ENCODE assay signal across 14 mouse cellular contexts in genomic region chr4:46747007-46747746, GRCm38 (mm10).
DNase-seq lines count a peak whose midpoint lies in the region; ATAC-seq lines count a peak whose summit lies in the region.
"Had no signal": no experiment of that assay in that cellular context is flagged by ENCODE, and none has a peak within 500 bp of the region (broad histone marks: within the 10 kb centered on the region; RNA-seq: fewer than 3 reads in every experiment).

No protein-coding gene starts in this region.

- ATAC-seq in hindbrain, embryonic 15.5 days (ENCODE audit: low FRiP score, low read depth) = peak; percentile 47; the same call in 1 of the 2 replicates
- peak; percentile 63 for ATAC-seq in midbrain, embryonic 16.5 days
- ATAC-seq in CD4-positive, CD25-positive, alpha-beta regulatory T cell, adult 4 months = no peak

- peak; percentile 9 to 11 for DNase-seq in heart, adult 18-20 months
- DNase-seq in heart, postnatal 25 days (ENCODE audit: low spot score) = no peak
- DNase-seq in brain, adult 2 months (ENCODE audit: low read depth, low spot score) = peak; percentile 79
- no peak for DNase-seq in lung, postnatal 4 days
- no peak for DNase-seq in testis, postnatal 14 days (ENCODE audit: low spot score)
- DNase-seq: adrenal gland, postnatal 25 days; thymus, adult 2 months had no signal

- H3K27ac ChIP-seq in hindbrain, embryonic 15.5 days (replicated peaks) = peak overlapping the region; percentile 25
- H3K27ac ChIP-seq in midbrain, embryonic 16.5 days (ENCODE audit: low read length) = peak overlapping the region; percentile 31
- H3K27ac ChIP-seq: embryonic facial prominence, embryonic 13.5 days; lung, embryonic 15.5 days had no signal

- H3K4me3 ChIP-seq in hindbrain, embryonic 15.5 days = no peak overlapping the region
- H3K4me3 ChIP-seq in midbrain, embryonic 16.5 days (ENCODE audit: low read depth, low read length) = no peak overlapping the region
- H3K4me3 ChIP-seq: embryonic facial prominence, embryonic 13.5 days; lung, embryonic 15.5 days had no signal

- H3K9ac ChIP-seq in hindbrain, embryonic 15.5 days = no peak overlapping the region
- H3K9ac ChIP-seq in midbrain, embryonic 16.5 days (ENCODE audit: low read depth, low read length) = peak overlapping the region; percentile 32
- H3K9ac ChIP-seq: embryonic facial prominence, embryonic 13.5 days; lung, embryonic 15.5 days had no signal

- H3K9me3 ChIP-seq in hindbrain, embryonic 15.5 days = no peaks in the 10 kb centered on the region
- H3K9me3 ChIP-seq in midbrain, embryonic 16.5 days (replicated peaks; ENCODE audit: control insufficient read depth, low read length, poor library complexity, severe bottlenecking) = no peaks in the 10 kb centered on the region
- H3K9me3 ChIP-seq: embryonic facial prominence, embryonic 13.5 days; lung, embryonic 15.5 days had no signal

- no peaks in the 10 kb centered on the region for H3K36me3 ChIP-seq in hindbrain, embryonic 15.5 days
- no peaks in the 10 kb centered on the region for H3K36me3 ChIP-seq in midbrain, embryonic 16.5 days (ENCODE audit: control insufficient read depth, insufficient read depth, low read length)
- H3K36me3 ChIP-seq: embryonic facial prominence, embryonic 13.5 days; lung, embryonic 15.5 days had no signal

- H3K27me3 ChIP-seq in hindbrain, embryonic 15.5 days = no peaks in the 10 kb centered on the region
- no peaks in the 10 kb centered on the region for H3K27me3 ChIP-seq in midbrain, embryonic 16.5 days (ENCODE audit: control insufficient read depth, insufficient read depth, low read depth, low read length)
- H3K27me3 ChIP-seq: CH12.LX; embryonic facial prominence, embryonic 13.5 days; lung, embryonic 15.5 days had no signal

- H3K4me1 ChIP-seq in hindbrain, embryonic 15.5 days (replicated peaks) = peaks cover 30% of the 10 kb centered on the region
- H3K4me1 ChIP-seq in midbrain, embryonic 16.5 days (ENCODE audit: control insufficient read depth, insufficient read depth, low read length) = peaks cover 19% of the 10 kb centered on the region
- H3K4me1 ChIP-seq: lung, embryonic 15.5 days had no signal

- intact Hi-C loops in heart, postnatal 25 days (cut with DNase I) = no loop called here

- 30% methylated on average over 14 of the region's 14 CpGs for WGBS in hindbrain, embryonic 15.5 days
- 32% methylated on average over 14 of the region's 14 CpGs for WGBS in midbrain, embryonic 16.5 days

- H3K4me2 ChIP-seq in hindbrain, embryonic 15.5 days = no peak overlapping the region
- H3K4me2 ChIP-seq in midbrain, embryonic 16.5 days (ENCODE audit: low read length) = no peak overlapping the region
- H3K4me2 ChIP-seq: embryonic facial prominence, embryonic 13.5 days; heart, embryonic 11.5 days; lung, embryonic 15.5 days had no signal

Comparison
In these comparisons a context has a peak if more than half of its experiments do, and no peak if none do; other contexts are left out.
1. DNase-seq: peak in heart, adult 18-20 months (2 of 2) and brain, adult 2 months (single experiment); none in heart, postnatal 25 days (single experiment), lung, postnatal 4 days (0 of 2) and testis, postnatal 14 days (single experiment).